Mouse (Mus musculus) E14TG2a.4 (cell line): Measurements from ENCODE around the gene Traf3ip2.

Experiments
- CTCF ChIP-seq: conservative IDR thresholded peaks from 2 replicates; pipeline ENCODE4 v1.5.1; 2014; ENCODE audit warnings: low read length
- NANOG ChIP-seq: IDR thresholded peaks from 2 replicates; pipeline ENCODE4 v1.6.1; 2014; ENCODE audit warnings: borderline replicate concordance, low read length, mixed read lengths
- POU5F1 ChIP-seq: IDR thresholded peaks from 2 replicates; pipeline ENCODE4 v1.6.1; 2014; ENCODE audit warnings: low read length, borderline replicate concordance

DNA sequence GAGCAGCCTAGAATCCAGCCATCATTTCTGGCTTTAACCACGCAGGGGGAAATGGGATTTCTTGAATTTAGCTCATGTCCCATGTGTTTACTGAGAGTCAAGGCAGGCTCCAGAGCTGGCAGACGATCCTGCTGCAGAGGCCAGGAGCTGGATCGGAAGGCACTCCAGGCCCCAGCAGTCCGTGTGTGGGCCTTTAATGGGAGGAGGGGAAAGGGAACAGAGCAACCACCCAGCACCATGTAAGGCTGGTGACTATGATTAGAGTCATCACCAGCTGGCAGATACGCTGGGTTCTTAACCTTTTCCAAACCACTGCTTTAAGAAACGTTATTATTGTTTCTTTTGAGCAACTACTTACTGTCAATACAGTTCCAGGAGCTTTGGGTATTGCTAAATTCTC, 1.9 kb downstream of the Traf3ip2 start:
- TF ChIP-seq CTCF (no peak), POU5F1 (no peak), NANOG (no peak)
